Mouse (Mus musculus) right cerebral cortex, postnatal 10 days (tissue): ENCODE results near the gene Gm20388.
A peak's percentile ranks its signal among the peaks of the same experiment; 100 is the strongest.

Experiments used
- DNase-seq, 2 experiments: peaks; one replicate each; pipeline ENCODE4 v3.0.0; 2021; ENCODE audit warnings: low spot score in 2 of 2

Gm20388 gene

GRCm38 (mm10) chr8:120202546-120202945, 291.9 kb downstream of the Gm20388 start:
- no peak for DNase-seq

GRCm38 (mm10) chr8:120204736-120205360, 294.2 kb downstream of the Gm20388 start:
- peak in 1 of 2 experiments; percentile 27 for DNase-seq

- no peak for DNase-seq
Observed at GRCm38 (mm10) chr8:120205916-120206315, 295.3 kb downstream of the Gm20388 start.

- no peak for DNase-seq
Observed at GRCm38 (mm10) chr8:120207364-120207763, 296.7 kb downstream of the Gm20388 start.

DNA sequence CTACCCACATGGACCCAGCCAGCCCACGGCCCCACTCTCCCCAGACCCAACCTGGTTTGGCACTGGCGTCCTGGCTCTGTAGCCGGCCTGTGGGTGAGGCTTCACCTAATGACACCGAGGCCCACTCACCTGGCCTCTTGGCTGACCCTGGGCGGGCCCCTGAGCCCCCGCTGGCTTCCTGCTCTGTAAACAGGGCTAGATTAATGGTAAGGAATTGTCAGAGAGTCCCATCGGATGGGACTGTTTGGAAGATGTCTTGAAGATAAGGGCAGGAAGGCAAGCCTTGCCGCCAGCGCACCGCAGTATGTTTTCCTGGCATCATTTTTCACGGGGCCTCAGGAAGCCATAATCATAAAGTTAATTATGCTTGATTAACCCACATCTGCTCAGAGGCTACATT, 297.5 kb downstream of the Gm20388 start:
- DNase-seq, result no peak

- no peak for DNase-seq
Observed at GRCm38 (mm10) chr8:120211345-120211744, 300.7 kb downstream of the Gm20388 start.

GRCm38 (mm10) chr8:120212596-120212995, 302.0 kb downstream of the Gm20388 start:
- no peak for DNase-seq

- DNase-seq, result no peak
Observed at GRCm38 (mm10) chr8:120213229-120213628, 302.6 kb downstream of the Gm20388 start.

DNA sequence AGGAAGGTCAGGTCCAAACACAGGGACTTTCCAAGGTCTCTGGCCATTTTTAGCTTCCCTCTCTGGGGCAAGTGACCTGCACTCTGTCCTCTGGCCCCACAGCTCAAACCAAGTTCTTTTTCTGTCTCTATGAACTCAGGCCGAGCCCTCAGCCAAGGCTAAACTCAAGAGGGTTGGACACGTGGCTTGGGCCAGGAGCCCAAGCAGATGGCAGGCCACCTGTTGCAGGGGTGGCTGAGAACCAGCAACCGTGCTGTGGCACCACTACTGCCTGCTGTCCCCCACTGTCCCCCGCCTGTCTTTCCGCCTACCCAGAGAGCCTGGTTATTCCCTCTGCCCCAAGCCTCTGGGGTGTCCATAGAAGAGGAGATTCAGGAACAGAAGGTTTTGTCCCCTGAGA, 303.3 kb downstream of the Gm20388 start:
- peak in 1 of 2 experiments; percentile 53 for DNase-seq

GRCm38 (mm10) chr8:120215416-120216141, 304.9 kb downstream of the Gm20388 start:
- DNase-seq, result no peak

DNA sequence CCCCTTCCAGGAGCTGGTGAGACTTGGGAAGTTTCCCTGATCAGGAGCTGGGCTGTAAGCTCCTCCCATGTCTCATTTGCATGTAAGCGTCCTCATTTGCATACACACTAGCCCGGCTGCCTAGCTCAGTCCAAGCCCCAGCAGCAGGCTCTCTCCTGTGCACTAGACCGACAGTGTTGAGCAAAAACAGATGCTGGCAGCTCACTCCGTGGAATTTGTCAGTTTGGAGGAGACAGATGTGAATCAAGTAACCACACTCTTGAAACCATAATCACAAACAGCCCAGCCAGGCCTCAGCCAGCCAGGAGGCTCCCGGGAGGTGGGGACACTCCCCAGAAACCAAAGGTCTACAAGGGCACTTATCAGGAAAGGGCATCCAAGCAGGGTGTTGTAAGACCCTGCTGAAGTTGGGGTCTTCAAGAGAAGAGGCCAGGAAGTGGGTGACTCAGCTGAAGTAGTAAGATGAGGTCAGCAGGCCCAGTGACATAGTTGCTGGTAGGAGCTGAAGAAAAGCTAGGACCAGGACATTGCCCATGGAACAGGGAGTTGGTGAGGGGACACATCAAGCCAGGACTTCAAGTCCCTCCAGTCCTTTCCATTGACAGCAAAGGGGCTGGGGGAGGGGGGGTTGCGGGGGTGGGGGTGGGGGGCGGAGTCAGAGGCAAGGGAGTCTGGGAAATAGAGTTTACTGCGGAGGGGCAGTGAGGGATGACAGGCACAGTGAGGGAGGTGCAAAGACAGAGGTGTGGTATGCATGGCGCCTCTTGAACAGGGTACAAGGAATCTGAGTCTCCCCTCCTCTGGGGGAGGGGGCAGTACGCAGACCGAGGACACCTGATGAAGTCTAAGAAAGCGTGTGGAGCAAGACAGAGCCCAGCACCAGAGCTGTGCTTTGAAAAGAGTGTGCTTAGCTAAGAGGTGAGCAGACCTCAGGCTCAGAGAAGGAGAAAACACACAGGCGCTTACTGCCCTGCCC, 306.5 kb downstream of the Gm20388 start:
- DNase-seq, result peak in 1 of 2 experiments; percentile 52

GRCm38 (mm10) chr8:120222548-120222947, 311.9 kb downstream of the Gm20388 start:
- no peak for DNase-seq

DNA sequence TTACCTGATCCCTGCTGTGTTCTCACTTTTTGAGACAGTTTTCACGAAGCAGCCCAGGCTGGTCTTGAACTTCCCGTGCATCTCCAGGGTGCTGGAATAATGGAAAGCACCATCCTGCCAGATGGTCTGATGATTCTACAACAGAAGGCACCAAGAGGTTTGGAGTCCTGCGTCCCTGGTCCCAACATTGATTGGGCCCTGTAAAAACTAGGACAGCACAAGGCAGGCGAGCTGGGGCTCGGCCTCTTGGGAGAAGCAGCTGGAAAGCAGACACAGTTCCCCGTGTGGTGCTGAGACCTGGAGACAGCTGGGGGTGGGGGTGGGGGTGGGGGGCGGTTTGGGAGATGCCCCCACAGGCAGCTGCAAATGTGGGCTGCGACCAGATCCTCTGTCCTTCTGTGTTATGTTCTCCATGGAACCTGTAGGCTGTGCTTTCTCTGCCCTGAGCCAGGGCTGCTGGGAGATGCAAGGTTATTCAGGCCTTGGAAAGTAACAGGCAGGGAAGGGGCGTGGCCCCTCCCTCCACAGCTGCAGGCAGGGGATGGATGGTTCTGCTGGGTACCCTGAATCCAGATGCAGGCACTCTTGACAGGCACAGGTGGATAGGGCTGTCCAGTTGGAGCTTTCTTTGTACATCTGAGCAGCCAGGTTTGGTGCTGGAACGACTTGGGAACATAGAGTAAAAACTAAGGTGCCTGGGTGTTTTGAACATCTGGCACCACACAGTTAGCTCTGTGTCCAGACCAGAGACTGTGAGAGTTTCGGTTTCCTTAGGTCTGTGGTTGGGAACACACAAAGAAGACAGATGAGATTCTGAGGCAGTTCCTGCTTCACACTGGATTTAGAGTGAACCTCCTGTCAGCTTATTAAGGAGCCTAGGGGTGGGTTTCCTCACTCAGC, 314.1 kb downstream of the Gm20388 start:
- no peak for DNase-seq

DNA sequence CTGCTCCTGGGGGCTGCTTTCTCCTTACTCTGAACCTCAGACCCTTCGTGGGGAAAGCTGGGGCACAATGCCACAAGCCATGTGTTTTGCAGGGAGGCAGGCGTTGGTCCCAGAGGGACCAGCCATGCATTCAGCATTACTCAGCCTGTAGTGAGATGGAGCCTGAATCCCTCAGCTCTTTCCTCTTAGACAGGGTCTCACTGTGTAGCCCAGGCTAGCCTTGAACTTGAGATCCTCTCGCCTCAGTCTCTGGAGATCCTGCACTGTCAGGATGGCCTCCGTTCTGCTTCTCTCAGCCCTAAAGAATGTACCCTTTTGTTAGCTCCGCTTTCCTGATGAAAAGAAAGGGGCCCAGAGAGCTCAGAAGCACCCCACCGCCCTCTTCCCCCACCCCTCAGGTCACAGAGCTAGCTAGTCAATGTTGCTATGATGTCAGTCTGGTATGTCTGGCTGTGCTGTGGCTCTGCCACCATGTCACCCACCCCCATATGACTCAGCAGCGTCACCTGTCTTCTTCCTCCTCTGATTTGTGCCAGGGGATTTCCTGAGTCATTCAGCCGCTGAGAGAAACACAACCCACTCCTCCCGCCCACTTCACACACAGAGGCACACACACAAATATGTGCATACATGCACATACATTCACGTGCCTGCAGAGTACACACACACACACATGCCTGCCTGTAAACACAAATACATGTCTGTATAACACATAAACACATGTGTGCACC, 314.9 kb downstream of the Gm20388 start:
- peak in 1 of 2 experiments; percentile 71 for DNase-seq

DNA sequence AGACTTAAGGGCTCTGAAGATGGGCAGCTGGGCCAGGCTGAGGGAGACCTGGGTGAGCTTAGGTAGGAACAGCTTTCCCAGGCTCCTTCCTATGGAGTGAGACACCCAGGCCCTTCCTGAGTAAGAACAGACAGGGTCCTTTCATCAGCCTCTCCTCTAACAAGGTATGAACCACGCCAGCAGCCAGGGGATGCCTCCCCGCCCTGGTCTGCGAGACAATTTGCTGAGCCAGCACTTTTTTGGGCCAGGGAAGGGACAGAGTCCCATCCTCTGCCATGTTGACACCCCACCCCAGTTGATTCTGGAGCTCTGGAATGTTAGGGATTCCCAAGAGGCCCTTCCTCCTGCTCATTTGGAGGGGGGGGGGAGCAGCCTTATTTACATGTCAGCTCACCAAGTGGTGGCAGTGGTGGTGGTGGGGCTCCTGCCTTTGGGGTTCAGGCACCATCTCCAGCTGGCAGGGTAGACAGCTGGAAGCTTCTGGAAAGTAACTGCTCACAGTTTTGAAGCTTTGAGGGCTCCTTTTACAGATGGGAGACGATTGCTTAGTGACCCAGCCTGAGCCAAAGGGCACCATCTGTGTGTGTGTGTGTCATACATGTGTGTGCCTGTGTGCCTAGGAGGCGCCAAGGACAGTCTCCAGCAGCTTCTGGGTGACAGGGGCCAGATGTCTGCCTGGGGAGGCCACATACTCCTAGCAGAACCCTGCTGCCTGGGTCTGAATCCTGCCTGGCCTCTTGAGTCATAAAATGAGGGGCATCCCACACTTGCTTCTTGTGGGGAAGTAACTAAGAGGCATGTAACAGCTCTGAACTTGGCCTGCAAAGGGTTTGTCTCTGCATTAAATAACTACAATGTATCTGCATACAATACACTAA, 316.3 kb downstream of the Gm20388 start:
- no peak for DNase-seq

GRCm38 (mm10) chr8:120227578-120227876, 316.9 kb downstream of the Gm20388 start:
- DNase-seq, result no peak

DNA sequence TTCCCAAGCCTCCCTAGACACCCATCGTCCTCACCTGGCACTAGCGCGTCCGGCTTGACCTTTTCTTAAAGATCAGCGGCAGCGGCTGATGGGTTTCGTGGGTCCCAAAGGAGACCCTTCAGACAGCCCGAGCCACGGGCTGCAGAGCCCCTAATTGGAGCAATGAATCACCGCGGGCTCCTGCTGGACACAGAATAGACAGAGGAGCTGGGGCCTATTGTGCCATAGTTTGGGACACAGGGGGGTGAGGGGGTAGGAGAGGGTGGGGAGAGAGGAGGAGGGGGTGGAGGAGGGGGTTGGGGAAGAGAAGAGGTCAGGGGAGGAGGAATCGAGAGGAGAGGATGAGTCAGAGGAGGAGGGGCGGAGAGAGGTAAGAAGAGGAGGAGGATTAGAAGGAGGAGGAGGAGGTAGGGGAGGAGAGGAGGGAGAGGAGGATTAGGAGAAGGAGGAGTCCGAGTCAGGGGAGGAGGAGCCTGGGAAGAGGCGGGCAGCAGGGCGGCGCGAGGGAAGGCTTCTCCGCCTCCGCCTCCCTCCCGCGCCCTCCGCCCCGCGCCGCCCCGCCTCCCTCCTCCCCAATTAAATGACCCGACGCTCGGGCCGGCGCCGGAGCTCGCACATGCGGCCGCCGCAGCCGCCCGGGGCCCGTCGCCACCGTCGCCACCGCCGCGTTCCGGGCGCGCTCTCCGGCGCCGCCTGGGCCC, 317.4 kb downstream of the Gm20388 start, which contains the start of gene Gse1:
TSS of gene Gse1 (plus strand) at position 566 of the 701 bp plus-strand sequence.
- peak; percentile 83 to 85 for DNase-seq

DNA sequence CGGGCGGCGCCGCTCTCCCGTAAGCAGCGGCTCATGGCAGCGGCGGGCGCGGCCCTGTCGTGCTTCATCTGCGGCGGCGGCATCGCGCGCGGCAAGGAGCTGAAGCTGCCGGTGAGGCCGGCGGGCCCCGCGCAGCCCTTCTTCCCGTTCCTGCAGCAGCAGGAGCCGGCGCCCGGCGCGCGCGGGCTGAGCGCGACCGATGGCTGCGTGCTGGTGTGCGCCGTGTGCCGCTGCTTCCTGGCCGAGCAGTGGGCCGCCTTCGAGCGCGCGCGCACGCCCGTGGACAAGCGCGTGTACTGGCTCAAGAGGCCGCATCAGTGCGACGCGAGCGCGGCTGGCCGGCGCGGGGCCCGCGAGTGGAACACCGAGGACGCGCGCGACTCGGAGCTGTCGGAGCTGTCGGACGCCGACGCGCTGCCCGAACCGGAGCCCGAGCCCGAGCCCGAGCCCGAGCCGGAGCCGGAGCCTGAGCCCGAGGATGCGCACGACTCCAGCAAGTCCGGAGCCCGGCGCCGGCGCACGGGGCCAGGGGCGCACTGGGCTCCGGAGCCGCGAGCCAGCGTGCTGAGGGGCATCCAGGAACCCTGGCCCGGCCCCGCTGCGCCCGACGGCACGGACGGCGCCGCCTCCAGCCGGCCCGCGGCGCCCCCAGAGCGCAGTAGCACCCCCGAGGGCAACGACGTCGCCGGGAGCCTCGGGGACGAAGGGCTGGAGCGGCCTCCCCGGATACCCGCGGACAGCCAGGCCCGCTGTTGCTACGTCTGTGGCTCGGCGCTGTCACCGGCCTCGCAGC, 318.3 kb downstream of the Gm20388 start:
- peak; percentile 62 to 69 for DNase-seq
